Mouse (Mus musculus) thymus, postnatal 25 days (tissue): Measurements from ENCODE around the gene Defa26.
"Not testable (repeated sequence)": the region's sequence is repeated elsewhere in the genome, so short reads cannot be mapped to it uniquely, and the experiment has no call there.

Source experiments
- DNase-seq: peaks from one replicate; pipeline ENCODE4 v3.0.0; 2022

The Defa26 gene

DNA sequence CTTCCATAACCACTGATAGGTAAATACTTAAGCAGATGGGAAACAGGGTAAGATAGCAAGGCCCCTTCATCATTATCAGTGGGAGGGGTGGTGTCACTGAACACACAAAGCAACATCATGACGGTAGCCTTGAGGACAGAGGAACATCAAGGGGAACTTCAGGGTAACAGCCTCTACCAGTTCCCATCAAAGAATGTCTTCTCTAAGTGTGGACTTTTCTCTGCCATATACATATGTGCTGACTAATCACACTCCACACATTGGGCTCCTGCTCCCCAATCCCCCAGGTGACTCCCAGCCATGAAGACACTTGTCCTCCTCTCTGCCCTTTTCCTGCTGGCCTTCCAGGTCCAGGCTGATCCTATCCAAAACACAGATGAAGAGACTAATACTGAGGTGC, at the start of gene Defa26:
TSS of gene Defa26 (plus strand) at position 301 of the 400 bp plus-strand sequence.
- not testable (repeated sequence) for DNase-seq

DNA sequence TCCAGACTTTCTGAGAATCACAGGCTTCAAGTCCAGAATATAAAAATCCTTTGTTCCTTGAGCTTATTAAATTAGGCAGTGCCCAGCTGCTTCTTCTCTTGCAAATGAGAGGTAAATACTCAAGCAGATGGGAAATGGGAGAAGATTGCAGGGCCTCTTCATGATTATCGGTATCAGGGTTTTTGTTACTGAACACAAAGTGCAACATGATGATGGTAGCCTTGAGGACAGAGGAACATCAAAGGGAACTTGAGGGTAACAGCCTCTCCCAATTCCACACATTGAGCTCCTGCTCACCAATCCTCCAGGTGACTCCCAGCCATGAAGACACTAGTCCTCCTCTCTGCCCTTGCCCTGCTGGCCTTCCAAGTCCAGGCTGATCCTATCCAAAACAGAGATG, 35.3 kb upstream of the Defa26 start, which contains the start of gene Defa28:
TSS of gene Defa28 (plus strand) at position 301 of the 400 bp plus-strand sequence.
- not testable (repeated sequence) for DNase-seq

DNA sequence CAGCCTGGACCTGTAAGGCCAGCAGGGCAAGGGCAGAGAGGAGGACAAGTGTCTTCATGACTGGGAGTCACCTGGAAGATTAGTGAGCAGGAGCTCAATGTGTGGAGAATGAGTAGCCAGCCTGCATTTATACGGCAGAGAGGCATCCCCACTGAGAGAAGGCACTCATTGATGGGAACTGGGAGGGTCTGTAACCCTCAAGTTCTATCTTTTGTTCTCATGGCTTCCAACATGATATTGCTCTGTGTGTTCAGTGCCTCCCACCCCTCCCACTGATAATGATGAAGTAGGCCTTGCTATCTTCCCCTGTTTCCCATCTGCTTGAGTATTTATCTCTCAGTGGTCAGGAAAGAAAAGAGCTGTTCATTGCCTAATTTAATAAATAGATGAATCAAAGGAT, 23.6 kb upstream of the Defa26 start, which contains the start of gene Gm7861:
TSS of gene Gm7861 (minus strand) at position 101 of the 400 bp plus-strand sequence.
- not testable (repeated sequence) for DNase-seq

DNA sequence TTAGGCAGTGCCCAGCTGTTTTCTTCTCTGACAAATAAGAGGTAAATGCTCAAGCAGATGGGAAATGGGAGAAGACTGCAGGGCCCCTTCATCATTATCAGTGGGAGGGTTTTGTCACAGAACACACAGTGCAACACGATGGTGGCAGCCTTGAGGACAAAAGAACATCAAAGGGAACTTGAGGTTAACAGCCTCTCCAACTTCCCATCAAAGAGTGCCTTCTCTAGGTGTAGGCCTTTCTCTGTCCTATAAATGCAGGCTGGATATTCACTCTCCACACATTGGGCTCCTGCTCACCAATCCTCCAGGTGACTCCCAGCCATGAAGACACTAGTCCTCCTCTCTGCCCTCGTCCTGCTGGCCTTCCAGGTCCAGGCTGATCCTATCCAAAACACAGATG, 37.5 kb downstream of the Defa26 start, which contains the start of gene Defa17:
TSS of gene Defa17 (plus strand) at position 301 of the 400 bp plus-strand sequence.
- not testable (repeated sequence) for DNase-seq

DNA sequence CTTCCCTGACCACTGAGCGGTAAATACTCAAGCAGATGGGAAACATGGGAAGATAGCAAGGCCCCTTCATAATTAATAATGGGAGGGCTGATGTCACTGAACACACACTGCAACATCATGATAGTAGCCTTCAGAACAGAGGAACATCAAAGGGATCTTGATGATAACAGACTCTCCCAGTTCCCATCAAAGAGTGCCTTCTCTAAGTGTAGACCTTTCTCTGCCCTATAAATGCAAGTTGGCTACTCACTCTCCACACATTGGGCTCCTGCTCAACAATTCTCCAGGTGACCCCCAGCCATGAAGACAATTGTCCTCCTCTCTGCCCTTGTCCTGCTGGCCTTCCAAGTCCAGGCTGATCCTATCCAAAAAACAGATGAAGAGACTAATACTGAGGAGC, 47.5 kb downstream of the Defa26 start, which contains the start of gene Defa34:
TSS of gene Defa34 (plus strand) at position 301 of the 400 bp plus-strand sequence.
- DNase-seq = not testable (repeated sequence)
